Mouse (Mus musculus) megakaryocyte, embryonic 14.5 days (primary cell): ENCODE data around the gene Phldb1.

Experiments
- FLI1 ChIP-seq: IDR thresholded peaks from 2 replicates; pipeline ENCODE4 v1.6.1; 2012; ENCODE audit warnings: low read length, inconsistent platforms, mixed read lengths
- GATA1 ChIP-seq: IDR thresholded peaks from 3 replicates; pipeline ENCODE4 v1.6.1; 2012; ENCODE audit warnings: mixed read lengths, low read length, inconsistent platforms, borderline replicate concordance

DNA sequence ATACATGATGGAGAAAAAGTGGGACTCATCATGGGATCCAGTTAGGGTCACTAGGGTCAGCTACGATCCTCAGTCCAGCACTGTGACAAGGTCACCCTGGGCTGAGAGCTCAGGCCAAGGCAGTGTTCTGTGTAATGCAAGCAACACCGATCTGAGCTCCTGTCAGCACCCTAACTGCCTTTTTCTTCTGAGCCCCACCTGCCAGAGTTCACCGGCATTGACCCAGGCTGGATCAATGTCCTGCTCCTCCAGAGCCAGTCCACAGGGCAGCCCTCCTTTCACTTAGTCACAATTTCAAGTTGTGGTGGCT lies 13.2 kb downstream of the Phldb1 start:
- TF ChIP-seq GATA1 (no peak), FLI1 (no peak)
